Mouse (Mus musculus) cerebellum, postnatal 14 days (tissue): ENCODE measurements around the gene Klc1.

Experiments used
- DNase-seq, 2 experiments: peaks; one replicate each; pipeline ENCODE4 v3.0.0; 2021; ENCODE audit warnings: mixed read lengths in 2 of 2

Gene Klc1

DNA sequence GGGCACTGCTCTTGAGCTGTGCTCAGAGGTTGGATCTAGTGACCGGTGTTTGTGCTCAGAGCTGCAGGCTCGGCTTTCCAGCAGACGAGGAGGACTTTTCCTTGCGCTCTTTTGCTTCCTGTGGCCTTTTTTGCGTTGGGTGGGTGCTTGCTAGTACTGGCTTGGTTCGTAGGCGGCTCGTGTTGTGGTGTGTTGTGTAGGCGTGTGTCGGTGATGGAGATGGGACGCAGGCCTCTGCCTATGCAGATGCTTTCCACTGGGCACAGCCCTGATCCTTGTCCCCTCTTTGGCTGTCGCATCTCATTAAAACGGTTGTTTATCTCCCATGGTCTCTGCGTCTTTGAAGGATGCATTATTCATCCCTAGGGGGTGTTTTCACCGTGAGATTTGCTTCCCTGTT lies 16.2 kb downstream of the Klc1 start:
- DNase-seq = no peak

DNA sequence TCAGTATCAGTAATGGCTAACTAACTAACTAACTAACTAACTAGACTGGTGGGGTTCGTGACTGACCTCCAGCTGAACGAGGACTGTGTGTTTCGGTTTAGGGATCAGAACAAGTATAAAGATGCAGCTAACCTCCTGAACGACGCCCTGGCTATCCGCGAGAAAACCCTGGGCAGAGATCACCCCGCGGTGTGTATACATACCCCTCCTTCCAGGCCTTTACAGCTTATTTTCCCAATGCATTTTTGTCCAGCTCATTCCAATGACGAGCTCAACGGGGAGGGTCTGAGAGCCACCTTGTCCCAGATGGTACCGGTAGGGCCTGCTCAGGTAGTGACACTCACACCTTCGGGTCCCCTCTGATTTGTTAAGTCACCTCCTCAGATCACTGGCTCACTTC lies 19.3 kb downstream of the Klc1 start:
- no peak for DNase-seq

DNA sequence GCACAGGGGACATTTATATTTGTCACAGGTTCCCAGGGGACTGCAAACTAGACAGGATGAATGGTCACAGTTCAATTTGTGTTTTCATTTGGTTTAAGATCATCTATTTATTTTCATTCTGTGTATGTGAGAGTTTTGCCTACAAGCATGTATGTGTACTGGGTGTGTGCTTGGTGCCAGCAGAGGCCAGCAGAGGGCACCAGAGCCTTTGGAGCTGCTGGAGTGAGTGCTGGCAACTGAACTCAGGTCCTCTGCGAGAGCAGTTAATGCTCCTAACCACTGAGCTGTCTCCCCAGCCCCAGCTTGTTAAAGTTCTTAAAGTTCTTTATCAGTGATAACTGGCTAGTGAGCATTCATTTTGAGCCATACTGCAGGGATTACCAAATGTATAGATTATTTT lies 20.9 kb downstream of the Klc1 start:
- DNase-seq = no peak

DNA sequence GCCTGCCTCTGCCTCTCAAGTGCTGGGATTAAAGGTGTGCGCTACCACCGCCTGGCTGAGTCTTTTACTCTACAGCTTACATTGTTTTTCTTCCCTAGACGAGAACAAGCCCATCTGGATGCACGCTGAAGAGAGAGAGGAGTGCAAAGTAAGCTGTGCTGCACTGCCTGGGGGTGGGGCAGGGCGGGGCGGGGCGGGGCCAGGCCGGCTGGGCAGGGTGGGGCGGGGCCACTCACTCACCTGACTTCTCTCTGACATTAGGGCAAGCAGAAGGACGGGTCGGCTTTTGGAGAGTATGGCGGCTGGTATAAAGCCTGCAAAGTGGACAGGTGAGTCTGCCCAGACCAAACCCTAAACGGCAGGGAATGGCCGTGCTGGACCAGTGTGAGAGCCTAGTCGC lies 26.5 kb downstream of the Klc1 start:
- no peak for DNase-seq

DNA sequence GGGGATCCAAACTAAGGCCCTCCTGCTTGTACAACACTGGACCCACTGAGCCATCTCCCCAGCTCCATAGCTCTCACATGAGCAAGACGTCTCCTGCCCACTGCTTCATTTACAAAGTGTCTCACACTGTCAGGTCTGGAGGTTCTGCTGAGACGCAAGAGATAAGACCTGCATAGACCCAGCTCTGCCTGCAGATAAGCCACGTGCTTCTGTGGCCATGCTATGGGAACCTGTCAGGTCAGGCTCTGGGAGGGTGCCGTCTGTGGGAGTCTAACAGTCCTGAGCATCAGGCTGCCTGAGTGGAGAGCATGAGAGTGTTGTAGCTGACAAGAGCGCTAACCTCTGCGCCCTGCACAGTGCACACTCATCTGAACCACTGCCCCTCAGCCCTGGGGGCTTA lies 28.4 kb downstream of the Klc1 start:
- no peak for DNase-seq

DNA sequence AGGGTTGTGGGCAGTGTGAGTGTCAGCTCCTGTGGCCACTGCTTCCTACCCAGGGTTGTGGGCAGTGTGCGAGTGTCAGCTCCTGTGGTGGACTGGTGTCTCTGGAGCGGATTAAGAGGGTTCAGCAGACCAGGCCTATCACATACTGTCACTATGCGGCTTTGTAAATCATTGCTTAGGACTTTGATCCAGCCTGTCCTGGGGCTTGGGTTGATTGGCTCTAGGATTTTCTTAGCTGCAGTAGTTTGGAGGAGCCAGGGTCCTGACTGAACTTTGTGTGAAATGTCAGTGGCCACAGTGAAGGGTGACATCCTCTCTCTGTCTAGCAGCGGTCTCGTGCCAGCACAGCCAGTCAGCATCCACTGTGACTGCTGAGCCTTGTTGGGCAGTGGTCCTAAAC lies 31.4 kb downstream of the Klc1 start:
- DNase-seq = no peak

DNA sequence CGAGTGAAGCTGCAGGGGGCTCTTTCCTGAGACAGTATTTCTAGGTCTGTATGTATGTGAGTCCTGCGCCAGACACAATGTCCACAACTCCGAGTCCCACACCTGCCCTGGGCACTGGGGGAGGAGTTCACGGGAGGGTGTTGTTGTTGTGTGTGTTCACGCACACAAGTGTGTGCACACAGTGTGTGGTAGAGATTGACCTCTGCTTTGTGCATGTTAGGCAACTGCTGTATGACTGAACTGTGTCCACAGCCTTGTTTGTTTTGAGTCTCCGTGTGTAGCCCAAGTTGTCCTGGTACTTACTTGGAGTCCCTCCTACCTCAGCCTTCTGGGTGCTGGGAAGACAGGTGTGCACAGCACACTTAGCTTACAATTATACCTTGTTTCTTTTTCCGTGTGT lies 32.0 kb downstream of the Klc1 start:
- no peak for DNase-seq

DNA sequence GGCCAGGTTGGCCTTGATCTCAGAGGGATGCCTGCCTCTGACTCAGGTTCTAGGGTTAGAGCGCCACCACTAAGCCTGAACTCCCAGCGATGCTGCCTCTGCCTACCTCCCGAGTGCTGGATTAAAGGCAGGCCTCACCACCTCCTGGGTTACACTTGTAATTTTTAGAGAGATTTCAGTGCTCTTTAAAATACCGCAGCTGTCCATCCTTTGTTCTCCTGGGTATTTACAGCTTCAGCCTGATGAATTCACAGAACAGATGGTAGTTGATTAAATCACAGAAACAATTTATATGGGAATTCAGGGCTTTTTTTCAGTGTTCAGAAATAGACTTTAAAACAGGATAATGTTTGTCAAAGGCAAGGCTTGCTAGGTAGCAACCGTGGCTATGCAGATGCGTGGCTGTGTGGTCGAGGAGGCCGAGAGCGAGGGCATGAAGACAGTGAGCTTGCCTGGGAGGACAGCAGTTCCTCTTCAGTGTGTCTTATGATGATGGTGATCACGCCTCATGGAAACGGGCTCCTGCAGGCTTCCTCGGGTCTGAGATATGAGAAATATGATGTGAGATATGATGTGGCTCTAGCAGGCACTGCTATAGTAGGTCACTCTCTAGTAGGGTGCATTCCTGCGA lies 32.9 kb downstream of the Klc1 start:
- DNase-seq = no peak

DNA sequence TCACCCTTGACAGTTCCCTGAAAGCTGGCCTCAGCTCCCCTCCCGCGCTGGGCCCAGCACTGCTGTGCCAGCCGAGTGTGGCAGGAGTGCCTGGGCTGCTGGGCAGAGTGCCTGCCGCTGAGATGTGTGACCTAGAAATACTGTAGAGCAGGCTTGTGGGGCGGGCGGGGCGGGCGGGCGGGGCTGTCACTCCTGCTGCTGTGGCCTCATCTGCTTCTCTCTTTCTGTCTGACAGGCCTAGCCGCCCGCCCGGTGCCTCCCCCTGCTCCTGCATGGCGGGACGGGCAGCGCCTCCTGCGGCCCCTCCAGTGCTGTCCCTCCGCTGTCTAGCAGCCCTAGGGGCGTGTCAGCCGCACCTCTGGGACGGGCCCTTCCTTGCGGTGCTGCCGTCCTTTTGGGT lies 35.5 kb downstream of the Klc1 start:
- DNase-seq = peak; percentile 41 to 58

DNA sequence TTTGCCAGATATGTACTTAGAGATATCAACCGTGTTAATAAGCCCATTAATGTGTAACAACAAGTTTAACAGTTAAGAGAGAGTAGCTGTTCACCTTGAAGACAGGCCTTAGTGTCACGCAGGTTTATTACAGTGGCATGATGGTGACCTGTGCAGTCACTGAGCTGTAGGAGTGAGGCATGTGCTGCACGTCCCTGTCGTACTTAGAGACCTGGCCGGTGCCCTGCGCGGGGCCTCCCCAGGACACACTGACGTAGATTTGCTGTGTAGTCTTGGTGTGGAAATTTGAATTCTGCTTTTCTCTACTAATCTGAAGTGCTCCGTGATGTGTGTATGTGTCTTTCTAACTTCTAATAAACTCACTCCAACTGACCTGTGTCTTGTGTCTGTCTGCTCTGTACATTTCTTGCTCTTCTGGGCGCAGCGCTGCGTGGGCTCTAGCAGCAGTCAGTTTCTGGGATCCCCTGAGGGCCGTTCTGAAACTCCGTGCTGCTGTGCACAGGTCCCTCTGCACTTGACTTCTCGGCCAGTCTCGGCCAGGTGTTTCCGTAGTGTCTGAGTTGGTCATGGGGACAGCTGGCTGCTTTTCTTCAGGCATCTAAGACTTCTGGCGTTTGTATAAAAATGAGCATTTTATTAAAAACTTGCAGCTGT lies 36.0 kb downstream of the Klc1 start:
- no peak for DNase-seq

DNA sequence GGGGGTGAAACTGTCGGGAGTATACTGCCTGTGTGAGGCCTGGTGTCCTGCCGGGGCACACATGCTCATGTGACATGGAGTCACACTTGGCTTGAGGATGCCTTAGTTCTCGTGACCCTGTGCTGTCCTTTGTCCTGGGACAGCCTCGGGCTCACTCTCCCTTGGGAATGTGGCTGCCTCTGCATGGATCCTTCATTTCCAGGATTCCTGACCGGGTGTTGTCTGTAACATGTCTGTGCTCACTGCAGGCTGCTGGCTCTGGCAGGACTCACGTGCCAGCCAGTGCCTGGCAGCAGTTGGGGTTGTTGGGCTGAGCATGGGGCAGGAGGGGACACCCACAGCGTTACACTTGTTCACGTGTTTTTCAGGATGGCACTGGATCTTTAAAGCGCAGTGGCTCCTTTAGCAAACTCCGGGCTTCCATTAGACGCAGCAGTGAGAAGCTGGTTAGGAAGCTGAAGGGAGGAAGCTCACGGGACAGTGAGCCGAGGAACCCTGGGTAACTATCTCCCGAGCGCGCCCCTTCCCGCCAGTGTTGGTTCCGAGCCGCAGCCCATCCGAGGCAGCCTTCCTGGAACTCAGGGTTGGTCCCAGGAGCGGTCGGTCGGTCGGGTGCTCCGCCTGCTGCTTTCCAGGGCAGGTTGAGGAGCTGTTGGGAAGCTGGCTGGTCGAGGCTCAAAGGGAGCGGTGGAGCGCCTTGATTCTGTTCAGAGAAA lies 36.7 kb downstream of the Klc1 start:
- peak; percentile 75 to 78 for DNase-seq

DNA sequence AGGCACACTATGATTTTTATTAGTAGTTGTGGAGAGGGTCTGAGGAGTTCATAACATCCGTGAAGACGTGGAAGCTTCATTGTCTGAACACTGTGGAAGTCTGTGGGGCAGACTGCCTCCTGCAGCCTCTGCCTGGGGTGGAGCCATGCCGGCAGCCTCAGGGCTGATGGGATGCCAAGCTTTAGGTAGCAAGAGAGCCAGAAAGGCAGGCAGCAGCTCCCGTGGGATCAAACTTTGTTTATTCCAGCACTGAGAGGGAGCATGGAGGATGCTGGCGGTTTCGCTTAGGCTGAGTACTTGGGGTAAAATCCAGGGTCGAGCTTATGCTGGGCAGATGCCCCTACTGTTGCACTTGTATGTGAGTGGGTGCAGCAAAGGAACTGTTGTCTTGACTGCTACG lies 38.6 kb downstream of the Klc1 start:
- DNase-seq = no peak

DNA sequence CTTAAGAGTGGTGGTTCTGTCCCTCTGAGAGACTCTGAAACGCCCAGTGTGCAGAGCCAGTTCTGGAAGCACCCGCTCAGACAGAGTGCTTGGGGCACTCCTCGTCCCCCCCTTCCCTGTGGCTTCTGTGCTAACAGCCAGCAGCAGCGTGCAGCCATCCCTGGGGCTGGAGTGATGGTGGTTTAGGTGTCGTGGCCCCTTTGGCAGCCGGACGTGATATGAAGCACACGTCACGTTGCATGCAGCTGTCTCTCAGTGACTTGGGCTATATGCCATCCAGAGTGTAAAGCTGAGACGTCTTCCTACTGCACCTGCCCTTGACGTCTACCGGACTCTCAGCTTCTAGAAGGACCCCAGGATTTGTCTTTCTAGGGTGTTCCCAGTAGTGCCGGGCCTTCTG lies 39.8 kb downstream of the Klc1 start:
- DNase-seq = no peak

DNA sequence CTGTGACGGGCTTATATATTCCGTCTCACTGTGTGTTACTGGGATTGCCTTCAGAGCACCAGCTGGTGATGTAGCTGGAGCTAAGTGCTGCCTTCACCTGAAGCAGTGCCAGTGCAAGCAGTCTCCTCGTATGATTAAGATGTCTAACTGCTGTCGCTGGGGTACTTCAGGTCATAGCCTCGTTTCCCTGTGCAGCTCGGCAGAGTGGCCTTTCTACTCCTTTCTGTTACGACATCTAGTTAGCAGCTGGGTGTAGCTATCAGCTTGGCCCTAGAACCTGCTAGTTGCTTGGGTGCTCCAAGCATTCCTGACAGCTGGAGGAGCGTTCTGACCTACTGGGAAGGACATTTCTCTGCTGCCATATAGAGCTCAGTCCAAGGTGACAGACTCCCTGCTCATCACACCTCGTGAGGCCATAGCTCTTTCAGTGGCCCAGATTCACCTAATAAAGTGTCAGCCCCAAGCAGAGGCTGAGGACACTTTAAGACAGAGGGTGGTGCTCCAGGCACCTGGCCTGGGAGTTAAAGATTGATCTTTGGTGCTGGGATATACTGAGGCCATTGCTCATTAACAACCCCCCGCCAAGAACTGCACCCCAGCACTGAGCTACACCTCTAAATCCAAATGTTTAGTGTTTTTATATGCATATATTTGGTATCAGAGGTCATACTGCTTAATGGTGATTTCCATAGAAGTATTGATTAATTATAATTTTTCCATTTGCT lies 42.0 kb downstream of the Klc1 start:
- no peak for DNase-seq

DNA sequence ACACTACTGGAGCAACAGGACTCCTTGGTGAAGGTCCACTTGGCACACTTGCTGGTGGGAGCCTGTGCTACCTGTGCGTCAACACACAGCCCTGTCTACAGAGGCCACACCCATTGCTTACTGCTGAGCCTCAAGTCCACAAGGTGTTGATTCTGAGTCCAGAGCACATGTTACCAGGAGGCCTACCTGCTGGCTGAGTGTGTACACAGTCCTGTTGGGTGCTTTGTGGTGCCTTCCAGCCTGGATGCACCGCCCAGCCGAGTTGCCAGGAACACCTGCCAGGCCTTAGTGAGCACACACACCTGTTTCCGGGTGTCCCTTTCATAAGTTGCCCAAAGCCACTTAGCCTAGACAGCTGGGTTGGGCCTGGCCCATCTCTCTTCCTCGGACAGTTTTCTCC lies 44.9 kb downstream of the Klc1 start:
- DNase-seq = no peak

DNA sequence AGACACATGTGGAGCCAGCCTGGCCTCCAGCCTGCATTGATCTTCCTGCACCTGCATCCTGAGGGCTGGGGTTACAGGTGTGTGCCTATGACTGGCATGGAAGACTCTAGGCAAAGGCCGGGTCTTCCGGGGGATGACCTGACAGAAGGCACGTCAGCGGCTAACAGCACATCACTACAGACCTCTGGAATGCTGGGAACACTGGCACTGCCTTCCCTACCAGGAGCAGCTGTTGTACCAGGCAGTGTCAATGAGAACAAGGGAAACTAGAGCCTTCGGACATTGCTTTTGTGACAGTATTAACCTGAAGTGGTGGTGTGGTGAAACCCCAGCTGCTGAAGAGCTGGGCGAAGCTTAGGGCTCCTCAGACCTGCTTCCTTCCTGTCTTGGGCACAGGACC lies 50.1 kb downstream of the Klc1 start:
- no peak for DNase-seq

DNA sequence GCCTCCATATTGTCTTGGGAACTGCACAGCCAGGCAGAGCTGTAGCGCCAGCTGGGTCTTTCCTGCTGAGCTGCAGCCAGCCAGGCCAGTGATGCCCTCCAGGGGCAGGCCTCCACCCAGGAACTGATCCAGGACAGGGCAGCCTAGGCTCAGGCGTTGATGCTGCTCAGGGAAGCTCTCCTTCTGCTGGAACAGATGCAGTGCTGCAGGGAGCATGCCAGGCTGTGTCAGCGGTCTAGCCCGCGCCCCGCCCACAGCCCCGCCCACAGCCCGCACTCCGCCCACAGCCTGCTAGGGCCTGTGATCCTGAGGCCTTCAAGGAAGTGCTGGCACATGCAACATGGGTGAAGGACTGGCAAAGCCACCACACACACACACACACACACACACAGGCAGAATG lies 51.1 kb downstream of the Klc1 start:
- DNase-seq = peak; percentile 81 to 84

DNA sequence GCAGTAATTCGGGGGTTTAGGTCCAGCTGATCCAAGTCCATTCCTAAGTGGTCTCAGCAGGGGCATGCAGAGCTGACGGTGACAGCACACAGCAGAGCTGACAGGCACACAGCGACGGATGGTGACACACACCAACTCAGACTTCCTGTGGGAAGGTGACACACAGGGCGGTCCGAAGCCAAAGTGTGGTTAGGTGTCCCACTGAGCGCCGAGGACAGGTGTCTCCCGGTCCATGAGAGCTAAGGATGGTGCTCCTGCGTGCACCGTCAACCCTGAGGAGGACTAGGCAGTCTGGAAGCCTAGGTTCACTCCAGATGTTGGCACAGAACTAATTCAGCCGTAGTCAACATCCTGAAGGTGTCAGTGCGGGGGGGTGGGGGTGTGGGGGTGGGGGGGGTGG lies 53.4 kb downstream of the Klc1 start:
- no peak for DNase-seq

DNA sequence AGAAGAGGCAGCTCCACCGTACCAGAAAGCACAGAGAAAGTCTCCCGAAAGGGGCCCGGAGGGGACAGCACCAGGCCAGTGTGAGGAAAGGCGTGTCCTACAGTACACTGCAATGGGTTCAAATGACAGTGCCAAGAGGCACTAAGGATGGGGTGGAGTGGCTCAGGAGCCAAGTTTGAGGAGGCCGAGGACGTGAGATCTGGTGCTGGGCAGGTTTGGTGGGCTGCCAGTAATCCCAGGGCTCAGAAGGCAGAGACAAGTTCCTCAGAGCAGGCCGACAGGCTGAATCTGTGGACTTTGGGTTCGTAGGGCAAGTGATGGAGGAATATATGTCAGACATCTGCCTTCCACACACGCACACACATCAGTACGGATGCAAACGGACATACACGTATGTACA lies 54.0 kb downstream of the Klc1 start:
- no peak for DNase-seq

DNA sequence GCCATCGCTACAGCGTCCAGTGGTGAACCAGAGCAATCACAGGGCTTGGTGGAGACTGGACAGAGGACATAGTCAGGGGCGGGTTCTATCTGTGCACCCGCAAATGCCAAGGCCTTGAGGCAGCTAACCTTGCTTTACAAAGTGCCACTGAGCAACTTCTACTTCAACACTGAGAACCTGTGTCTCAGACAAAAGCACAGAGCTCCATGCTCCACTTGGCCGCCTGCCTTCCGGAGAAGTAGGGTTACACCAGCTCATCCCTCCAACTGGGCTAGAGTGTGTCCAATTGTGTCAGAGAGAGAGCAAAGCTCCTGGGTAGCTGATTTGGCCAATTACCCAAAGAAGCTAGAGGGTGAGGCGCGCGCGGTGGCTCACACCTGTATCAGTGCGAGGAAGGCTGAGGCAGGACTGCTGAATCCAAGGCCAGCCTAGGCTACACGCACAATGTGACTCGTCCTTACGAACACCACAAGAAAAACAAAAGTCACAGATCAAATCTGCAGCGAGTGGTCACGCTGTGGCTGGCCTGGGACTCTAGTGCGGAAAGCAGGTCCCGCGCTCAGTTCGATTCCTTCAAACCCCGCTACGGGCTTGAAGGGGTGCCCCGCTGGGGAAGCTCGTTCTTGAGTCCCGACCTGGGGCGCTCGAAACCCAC lies 54.6 kb downstream of the Klc1 start:
- peak in 1 of 2 experiments; percentile 56 for DNase-seq

DNA sequence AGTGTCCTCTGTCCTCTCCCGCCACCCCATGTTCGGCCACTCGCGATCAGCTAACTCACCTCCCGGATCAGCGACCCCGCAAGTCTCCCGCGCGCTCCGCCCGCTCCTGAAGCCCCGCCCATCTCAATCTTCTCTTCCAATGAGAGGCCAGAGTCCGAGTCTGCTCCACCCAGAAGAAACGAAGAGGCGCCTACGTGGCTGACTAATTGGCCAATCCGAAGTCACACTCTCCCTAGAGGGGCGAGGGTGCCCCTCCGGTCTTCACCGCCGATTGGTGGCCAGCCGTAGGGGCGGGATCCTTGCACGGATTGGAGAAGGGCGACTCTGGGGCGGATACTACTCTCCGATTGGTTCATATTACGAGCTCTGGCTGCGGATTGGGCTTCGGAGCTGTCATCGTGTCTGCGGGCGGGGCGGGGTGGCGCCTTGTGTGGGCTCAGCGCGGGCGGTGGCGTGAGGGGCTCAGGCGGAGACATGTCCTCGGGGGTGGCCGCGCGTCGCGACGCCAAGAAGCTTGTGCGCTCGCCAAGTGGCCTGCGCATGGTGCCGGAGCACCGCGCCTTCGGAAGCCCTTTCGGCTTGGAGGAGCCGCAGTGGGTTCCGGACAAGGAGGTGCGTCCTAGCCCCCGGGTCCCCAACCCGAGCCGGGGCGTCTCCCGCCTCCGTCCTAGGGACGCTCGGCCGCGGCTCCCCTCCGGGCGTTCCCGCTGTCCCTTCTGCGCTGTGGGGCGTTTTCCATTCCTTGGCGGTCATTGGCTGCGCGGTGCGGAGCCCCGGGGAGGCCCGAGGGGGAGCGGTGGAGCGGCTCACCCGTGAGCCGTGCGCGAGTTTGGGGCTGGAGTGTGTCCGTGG lies 55.3 kb downstream of the Klc1 start, which contains the start of the genes Xrcc3 and Zfyve21:
Gene Xrcc3, minus strand, starts transcription at position 108 of the 852 bp plus-strand sequence.
Gene Zfyve21, plus strand, starts transcription at position 405 of the 852 bp plus-strand sequence.
- DNase-seq = peak; percentile 97
